Mouse (Mus musculus) intestine, postnatal 0 days (tissue): Measurements from ENCODE around the gene Lrrc4c. TPM values are rescaled to one million over a fixed set of nuclear protein-coding genes. Genes with fewer than 3 reads are reported as not detected.

Experiments used
- ATAC-seq: fragments of 200-750 bp; cut with Nextera tagmentation; 2 replicates; pipeline ENCODE4 v1.8.0; 2017; ENCODE audit warnings: mild to moderate bottlenecking, moderate TSS enrichment, moderate library complexity
- H3K27ac ChIP-seq: fragments of 300-500 bp; sonication (generic); 2 replicates; pipeline ENCODE4 v1.5.1; 2014; ENCODE audit warnings: mild to moderate bottlenecking, low read depth, low read length, moderate library complexity
- H3K27me3 ChIP-seq: fragments of 300-500 bp; sonication (generic); replicated peaks from 2 replicates; pipeline ENCODE4 v1.6.1; 2014; ENCODE audit warnings: low read length, mixed read lengths; ENCODE audit not compliant: control insufficient read depth, insufficient read depth
- H3K36me3 ChIP-seq: fragments of 300-500 bp; sonication (generic); 2 replicates; pipeline ENCODE4 v1.6.1; 2014; ENCODE audit warnings: mild to moderate bottlenecking, moderate library complexity; ENCODE audit not compliant: control insufficient read depth, insufficient read depth
- H3K4me1 ChIP-seq: fragments of 300-500 bp; sonication (generic); replicated peaks from 2 replicates; pipeline ENCODE4 v1.6.1; 2014; ENCODE audit warnings: antibody characterized with exemption, low read length, mixed read lengths; ENCODE audit not compliant: control insufficient read depth, insufficient read depth
- H3K4me2 ChIP-seq: fragments of 300-500 bp; sonication (generic); replicated peaks from 2 replicates; pipeline ENCODE4 v1.6.1; 2014; ENCODE audit warnings: low read depth, mild to moderate bottlenecking, moderate library complexity
- H3K4me3 ChIP-seq: fragments of 300-500 bp; sonication (generic); 2 replicates; pipeline ENCODE4 v1.5.1; 2014; ENCODE audit warnings: low read depth, low read length
- H3K9ac ChIP-seq: fragments of 300-500 bp; sonication (generic); 2 replicates; pipeline ENCODE4 v1.6.1; 2014; ENCODE audit warnings: mild to moderate bottlenecking, low read depth, low read length
- H3K9me3 ChIP-seq: fragments of 300-500 bp; sonication (generic); 2 replicates; pipeline ENCODE4 v1.6.1; 2016; ENCODE audit warnings: mixed run types; ENCODE audit not compliant: control insufficient read depth
- CTCF ChIP-seq: sonication (generic); IDR thresholded peaks from 2 replicates; pipeline ENCODE4 v1.5.1; 2016; ENCODE audit warnings: low read depth, mild to moderate bottlenecking, control low read depth, antibody characterized with exemption, moderate library complexity
- WGBS: fragments of 180-500 bp; shearing (Covaris S2); extraction: QIAGEN DNeasy Blood & Tissue Kit; methylation state at CpG from one replicate; pipeline ENCODE4 v1.1.7; 2014; 5-methylcytosine and 5-hydroxymethylcytosine counted together
- polyA plus RNA-seq: library from polyadenylated mRNA; unstranded; fragments of >200 nt; fragmentation: Nextera tagmentation; extraction: Ambion mirVana; gene quantifications from 2 replicates; pipeline ENCODE4 v1.2.1, GENCODE M21; 2015

The Lrrc4c gene
- polyA plus RNA-seq, 1 experiment from 2014 or later = 1.2 TPM

DNA sequence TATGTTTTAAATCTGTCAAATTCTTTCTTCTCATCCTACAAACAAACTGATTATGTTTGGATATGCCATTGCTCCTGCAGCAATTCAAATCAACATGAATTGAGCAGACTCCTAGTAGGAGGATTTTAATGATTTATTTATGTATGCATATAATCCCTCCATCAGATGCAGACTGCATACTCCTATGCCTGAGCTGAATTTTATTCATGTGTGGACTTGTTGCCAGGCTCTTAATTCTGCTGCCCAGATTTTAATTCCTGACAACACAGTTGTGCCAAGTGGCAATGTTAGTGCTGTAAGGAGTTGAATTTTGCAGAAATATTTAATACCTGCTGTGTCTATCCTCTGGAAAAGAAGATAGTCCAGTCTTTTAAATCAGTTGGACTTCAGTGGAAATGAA is 1179.1 kb downstream of the Lrrc4c start:
- no peak for ATAC-seq
- no peak for TF ChIP-seq CTCF
- H3K4me2 ChIP-seq = no peak overlapping the region

GRCm38 (mm10) chr2:97502501-97502900 is 1184.5 kb downstream of the Lrrc4c start:
- Histone ChIP-seq H3K4me3 (no peak overlapping the region), H3K4me2 (no peak overlapping the region), H3K27ac (no peak overlapping the region), H3K9ac (no peak overlapping the region), H3K9me3 (no peaks in the 10 kb centered on the region), H3K27me3 (no peaks in the 10 kb centered on the region), H3K36me3 (no peaks in the 10 kb centered on the region), H3K4me1 (no peaks in the 10 kb centered on the region)
- 81% methylated on average over 1 of the region's 1 CpGs for WGBS
- ATAC-seq = no peak
- no peak for TF ChIP-seq CTCF

More for the DNA sequence above, 1179.1 kb downstream of the Lrrc4c start:
- Histone ChIP-seq H3K27me3 (no peaks in the 10 kb centered on the region), H3K36me3 (no peaks in the 10 kb centered on the region), H3K9me3 (no peaks in the 10 kb centered on the region), H3K4me3 (no peak overlapping the region), H3K9ac (no peak overlapping the region), H3K27ac (no peak overlapping the region), H3K4me1 (no peaks in the 10 kb centered on the region)

GRCm38 (mm10) chr2:97504902-97505301 is 1186.9 kb downstream of the Lrrc4c start:
- no peak overlapping the region for H3K4me2 ChIP-seq

DNA sequence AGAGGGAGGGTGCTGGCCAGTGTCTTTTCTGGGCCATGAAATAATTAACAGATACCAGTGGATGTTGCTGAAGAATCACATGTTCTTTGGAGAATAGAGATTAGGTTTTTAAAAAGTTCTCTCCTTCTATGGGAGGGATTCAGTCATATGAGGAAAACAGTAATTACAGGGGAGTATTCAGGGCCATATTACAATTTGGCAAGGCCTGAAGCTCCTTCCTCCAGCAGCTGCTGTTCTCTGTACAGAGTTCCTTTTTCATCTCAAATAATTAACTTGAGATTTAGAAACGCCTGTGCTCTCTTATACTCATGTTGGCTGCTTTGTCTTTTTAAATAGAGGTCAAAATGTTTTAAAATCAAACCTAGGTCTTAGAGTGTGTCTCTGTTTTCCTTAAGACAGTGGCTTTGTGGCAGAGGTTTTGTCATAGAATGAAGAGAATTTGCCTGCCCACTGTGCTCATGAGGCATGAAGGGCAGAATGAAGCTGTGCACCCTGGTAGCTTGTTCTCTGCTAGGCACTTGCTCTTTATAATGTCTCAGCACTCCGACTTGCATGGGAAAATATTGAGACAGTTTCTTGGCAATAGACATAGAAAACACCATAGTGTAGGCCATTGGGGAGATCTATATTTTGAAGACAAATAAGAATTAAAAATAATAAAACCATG is 1206.4 kb downstream of the Lrrc4c start:
- Histone ChIP-seq H3K9me3 (no peaks in the 10 kb centered on the region), H3K36me3 (no peaks in the 10 kb centered on the region), H3K27me3 (no peaks in the 10 kb centered on the region), H3K9ac (no peak overlapping the region), H3K4me1 (no peaks in the 10 kb centered on the region), H3K4me2 (no peak overlapping the region), H3K27ac (no peak overlapping the region), H3K4me3 (no peak overlapping the region)
- no peak for TF ChIP-seq CTCF
- WGBS = 67% methylated on average over 2 of the region's 2 CpGs
- ATAC-seq = no peak

More at GRCm38 (mm10) chr2:97504902-97505301, 1186.9 kb downstream of the Lrrc4c start:
- Histone ChIP-seq H3K9ac (no peak overlapping the region), H3K27me3 (no peaks in the 10 kb centered on the region), H3K4me1 (no peaks in the 10 kb centered on the region), H3K4me3 (no peak overlapping the region), H3K9me3 (no peaks in the 10 kb centered on the region), H3K36me3 (no peaks in the 10 kb centered on the region), H3K27ac (no peak overlapping the region)
- ATAC-seq = no peak
- WGBS = 64% methylated on average over 5 of the region's 5 CpGs
- no peak for TF ChIP-seq CTCF

DNA sequence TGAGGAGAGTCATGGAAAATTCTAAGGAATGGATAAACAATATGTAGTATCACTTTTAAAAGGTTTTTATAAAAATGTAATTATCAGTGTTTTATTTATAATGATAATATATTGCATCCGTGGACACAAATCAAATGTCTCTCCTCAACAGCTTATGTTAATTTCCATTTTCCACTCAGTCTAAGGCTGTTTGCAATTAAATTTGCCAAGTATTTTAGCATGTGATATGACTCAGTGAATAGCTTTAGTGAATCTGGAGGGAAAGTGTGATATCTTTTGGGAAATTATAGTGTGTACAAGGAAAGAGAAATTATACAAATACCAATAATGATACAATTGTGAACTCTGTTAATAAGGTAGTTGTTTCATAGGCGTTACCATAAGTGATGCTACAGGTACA is 1207.1 kb downstream of the Lrrc4c start:
- WGBS = 88% methylated on average over 2 of the region's 2 CpGs
- no peak for ATAC-seq
- Histone ChIP-seq H3K9ac (no peak overlapping the region), H3K27ac (no peak overlapping the region), H3K4me2 (no peak overlapping the region), H3K4me3 (no peak overlapping the region), H3K27me3 (no peaks in the 10 kb centered on the region), H3K9me3 (no peaks in the 10 kb centered on the region), H3K36me3 (no peaks in the 10 kb centered on the region), H3K4me1 (no peaks in the 10 kb centered on the region)
- no peak for TF ChIP-seq CTCF

GRCm38 (mm10) chr2:97530622-97531021 is 1212.7 kb downstream of the Lrrc4c start:
- Histone ChIP-seq H3K36me3 (no peaks in the 10 kb centered on the region), H3K4me1 (no peaks in the 10 kb centered on the region), H3K4me2 (no peak overlapping the region), H3K4me3 (no peak overlapping the region), H3K9me3 (no peaks in the 10 kb centered on the region), H3K27ac (no peak overlapping the region), H3K27me3 (no peaks in the 10 kb centered on the region), H3K9ac (no peak overlapping the region)
- no peak for TF ChIP-seq CTCF
- no peak for ATAC-seq
- 29% methylated on average over 4 of the region's 4 CpGs for WGBS
